Mouse (Mus musculus) heart, postnatal 0 days (tissue): ENCODE measurements around the gene Upp2. TPM values are rescaled to one million over a fixed set of nuclear protein-coding genes. Genes with fewer than 3 reads are reported as not detected.

ENCODE experiments used
- ATAC-seq: fragments of 200-750 bp; cut with Nextera tagmentation; 2 replicates; pipeline ENCODE4 v1.8.0; 2017; ENCODE audit warnings: low read depth, moderate number of reproducible peaks, moderate library complexity; ENCODE audit not compliant: insufficient read depth
- DNase-seq: peaks from one replicate; pipeline ENCODE4 v3.0.0-alpha.2; 2016; ENCODE audit warnings: low spot score
- H3K27ac ChIP-seq: fragments of 300-500 bp; sonication (generic); 2 replicates; pipeline ENCODE4 v1.5.1; 2014; ENCODE audit warnings: low read depth, mild to moderate bottlenecking
- H3K27me3 ChIP-seq: fragments of 300-500 bp; sonication (generic); 2 replicates; pipeline ENCODE4 v1.6.1; 2014; ENCODE audit warnings: low read length, mixed read lengths; ENCODE audit not compliant: control insufficient read depth, insufficient read depth
- H3K36me3 ChIP-seq: fragments of 300-500 bp; sonication (generic); replicated peaks from 2 replicates; pipeline ENCODE4 v1.6.1; 2014; ENCODE audit warnings: low read length, mixed read lengths; ENCODE audit not compliant: control insufficient read depth, insufficient read depth
- H3K4me1 ChIP-seq: fragments of 300-500 bp; sonication (generic); 2 replicates; pipeline ENCODE4 v1.6.1; 2014; ENCODE audit warnings: antibody characterized with exemption; ENCODE audit not compliant: control insufficient read depth, insufficient read depth
- H3K4me2 ChIP-seq: fragments of 300-500 bp; sonication (generic); 2 replicates; pipeline ENCODE4 v1.6.1; 2014; ENCODE audit warnings: low read depth, mild to moderate bottlenecking, low read length, moderate library complexity
- H3K4me3 ChIP-seq: fragments of 300-500 bp; sonication (generic); 2 replicates; pipeline ENCODE4 v1.5.1; 2014; ENCODE audit warnings: low read depth, low read length
- H3K9ac ChIP-seq: fragments of 300-500 bp; sonication (generic); replicated peaks from 2 replicates; pipeline ENCODE4 v1.6.1; 2014; ENCODE audit warnings: low read depth, low read length, mixed read lengths
- H3K9me3 ChIP-seq: fragments of 300-500 bp; sonication (generic); replicated peaks from 2 replicates; pipeline ENCODE4 v1.6.1; 2016; ENCODE audit warnings: low read length; ENCODE audit not compliant: control insufficient read depth
- CTCF ChIP-seq: IDR thresholded peaks from 2 replicates; pipeline ENCODE4 v1.5.1; 2016; ENCODE audit warnings: antibody characterized with exemption, control low read depth, low read depth
- EP300 ChIP-seq: IDR thresholded peaks from 2 replicates; pipeline ENCODE4 v1.6.1; 2016; ENCODE audit warnings: antibody characterized with exemption, low read depth
- WGBS: fragments of 180-500 bp; shearing (Covaris S2); extraction: QIAGEN DNeasy Blood & Tissue Kit; methylation state at CpG from one replicate; pipeline ENCODE4 v1.1.7; 2014; 5-methylcytosine and 5-hydroxymethylcytosine counted together
- polyA plus RNA-seq: library from polyadenylated mRNA; unstranded; fragments of >200 nt; fragmentation: Nextera tagmentation; extraction: Ambion mirVana; gene quantifications from 2 replicates; pipeline ENCODE4 v1.2.1, GENCODE M21; 2015
- total RNA-seq: library from RNA; depleted of rRNA; stranded (reverse); fragments of >200 nt; gene quantifications from 2 replicates; pipeline ENCODE4 v1.2.3, GENCODE M21; 2014; ENCODE audit warnings: low replicate concordance

The Upp2 gene
- total and polyA plus RNA-seq, 2 experiments from 2014 or later: 0.92 to 4.3 TPM

GRCm38 (mm10) chr2:58532260-58532850, 34.7 kb upstream of the Upp2 start:
- ATAC-seq (peak; percentile 90), DNase-seq (peak; percentile 96)
- H3K27me3 ChIP-seq: no peaks in the 10 kb centered on the region
- peak overlapping the region; percentile 18; the same call in 1 of the 2 replicates for H3K4me2 ChIP-seq
- H3K9me3 ChIP-seq: no peaks in the 10 kb centered on the region
- H3K9ac ChIP-seq: no peak overlapping the region
- H3K36me3 ChIP-seq: peaks cover 6% of the 10 kb centered on the region
- H3K4me3 ChIP-seq: no peak overlapping the region
- H3K4me1 ChIP-seq: peaks cover 89% of the 10 kb centered on the region
- H3K27ac ChIP-seq: peak overlapping the region; percentile 72
- TF ChIP-seq EP300 (peak; percentile 95), CTCF (no peak)
- WGBS: 18% methylated on average over 10 of the region's 10 CpGs

- Histone ChIP-seq H3K4me2 (peak overlapping the region; percentile 22; the same call in 1 of the 2 replicates), H3K27me3 (no peaks in the 10 kb centered on the region), H3K4me1 (peaks cover 79% of the 10 kb centered on the region)
These were observed 33.5 kb upstream of the Upp2 start for GRCm38 (mm10) chr2:58533521-58534001.

GRCm38 (mm10) chr2:58534379-58534778, 32.7 kb upstream of the Upp2 start:
- Histone ChIP-seq H3K27me3 (no peaks in the 10 kb centered on the region), H3K36me3 (peaks cover 10% of the 10 kb centered on the region), H3K4me3 (no peak overlapping the region), H3K4me2 (no peak overlapping the region), H3K27ac (peak overlapping the region; percentile 73), H3K4me1 (peaks cover 75% of the 10 kb centered on the region), H3K9me3 (no peaks in the 10 kb centered on the region), H3K9ac (no peak overlapping the region)
- TF ChIP-seq CTCF (no peak), EP300 (no peak)
- DNase-seq (no peak), ATAC-seq (no peak)
- WGBS: 58% methylated on average over 4 of the region's 4 CpGs

More at GRCm38 (mm10) chr2:58533521-58534001, 33.5 kb upstream of the Upp2 start:
- DNase-seq (no peak), ATAC-seq (no peak)
- TF ChIP-seq EP300: no peak
- TF ChIP-seq CTCF: no peak
- WGBS: 28% methylated on average over 7 of the region's 7 CpGs
- no peak overlapping the region for H3K9ac ChIP-seq
- H3K27ac ChIP-seq: peak overlapping the region; percentile 73
- no peak overlapping the region for H3K4me3 ChIP-seq
- H3K9me3 ChIP-seq: no peaks in the 10 kb centered on the region
- H3K36me3 ChIP-seq: peaks cover 10% of the 10 kb centered on the region

- H3K27me3 ChIP-seq: no peaks in the 10 kb centered on the region
- H3K9ac ChIP-seq: no peak overlapping the region
- peaks cover 75% of the 10 kb centered on the region for H3K4me1 ChIP-seq
- 0 out of 2 replicates have a peak overlapping the region, but pooled peaks have one; percentile 9 for H3K4me2 ChIP-seq
- H3K4me3 ChIP-seq: no peak overlapping the region
- no peaks in the 10 kb centered on the region for H3K9me3 ChIP-seq
- TF ChIP-seq EP300 (no peak), CTCF (no peak)
- no peak for ATAC-seq
- DNase-seq: no peak
- H3K27ac ChIP-seq: peak overlapping the region; percentile 53
- peaks cover 10% of the 10 kb centered on the region for H3K36me3 ChIP-seq
- WGBS: 31% methylated on average over 8 of the region's 8 CpGs
These were observed 31.9 kb upstream of the Upp2 start for GRCm38 (mm10) chr2:58535233-58535632.

GRCm38 (mm10) chr2:58536796-58537195, 30.3 kb upstream of the Upp2 start:
- peaks cover 66% of the 10 kb centered on the region for H3K4me1 ChIP-seq
- no peak for DNase-seq

More at GRCm38 (mm10) chr2:58536796-58537195, 30.3 kb upstream of the Upp2 start:
- no peak overlapping the region for H3K9ac ChIP-seq
- no peak overlapping the region for H3K4me2 ChIP-seq
- TF ChIP-seq CTCF (no peak), EP300 (no peak)
- H3K27ac ChIP-seq: no peak overlapping the region
- no peak overlapping the region for H3K4me3 ChIP-seq
- WGBS: 81% methylated on average over 3 of the region's 3 CpGs
- peaks cover 10% of the 10 kb centered on the region for H3K36me3 ChIP-seq
- ATAC-seq: no peak
- no peaks in the 10 kb centered on the region for H3K9me3 ChIP-seq
- H3K27me3 ChIP-seq: no peaks in the 10 kb centered on the region
